In the genomic region with DNA sequence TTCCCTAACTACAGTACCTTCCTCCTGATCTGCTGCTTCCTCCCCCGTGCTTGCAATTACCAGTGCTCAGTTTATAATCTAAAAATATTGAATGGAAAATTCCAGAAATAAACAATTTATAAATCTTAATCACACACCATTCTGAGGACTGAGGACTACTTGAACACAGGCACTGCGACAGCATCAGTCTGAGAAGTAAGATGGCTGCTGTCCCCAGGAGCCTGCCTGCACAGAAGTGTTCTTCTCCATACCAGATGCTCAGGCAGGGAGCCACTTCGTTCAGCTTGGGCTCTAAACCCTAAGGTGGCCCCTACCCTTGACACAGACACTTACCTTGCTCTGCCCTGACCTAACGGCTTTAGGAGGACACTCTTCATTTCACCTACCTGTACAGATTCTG, we compare ENCODE assay signal across 27 mouse cellular contexts.
"Had no signal": no experiment of that assay in that cellular context is flagged by ENCODE, and none has a peak within 500 bp of the region (broad histone marks: within the 10 kb centered on the region; RNA-seq: fewer than 3 reads in every experiment).

No protein-coding gene starts in this region.

- H3K4me3 ChIP-seq: gastrocnemius, adult 2 months; heart, adult 2 months; heart, embryonic 10.5 days; heart, embryonic 12.5 days; hindbrain, embryonic 10.5 days; hindbrain, embryonic 12.5 days; hindbrain, embryonic 15.5 days; kidney, embryonic 15.5 days; layer of hippocampus, adult 2 months; left cerebral cortex, adult 2 months; limb, embryonic 10.5 days; limb, embryonic 12.5 days; liver, embryonic 13.5 days; liver, embryonic 15.5 days had no signal

- H3K36me3 ChIP-seq: heart, embryonic 10.5 days; heart, embryonic 12.5 days; hindbrain, embryonic 10.5 days; hindbrain, embryonic 12.5 days; hindbrain, embryonic 15.5 days; kidney, embryonic 15.5 days; limb, embryonic 10.5 days; limb, embryonic 12.5 days; liver, embryonic 13.5 days; liver, embryonic 15.5 days had no signal

- H3K4me1 ChIP-seq: heart, embryonic 10.5 days; hindbrain, embryonic 10.5 days; hindbrain, embryonic 12.5 days; hindbrain, embryonic 15.5 days; kidney, embryonic 15.5 days; limb, embryonic 10.5 days had no signal

- DNase-seq: gastrocnemius, adult 2 months; gastrocnemius, postnatal 10 days; gastrocnemius, postnatal 25 days; heart, adult 2 months; heart, postnatal 10 days; heart, postnatal 4 days; kidney, adult 11 months; kidney, adult 2 months; kidney, adult 9 months; kidney, postnatal 10 days; kidney, postnatal 25 days; kidney, postnatal 4 days; liver; liver, embryonic 13.5 days had no signal

- H3K9me3 ChIP-seq: heart, embryonic 10.5 days; hindbrain, embryonic 10.5 days; hindbrain, embryonic 12.5 days; hindbrain, embryonic 15.5 days; kidney, embryonic 15.5 days; limb, embryonic 10.5 days; liver, embryonic 13.5 days; liver, embryonic 15.5 days had no signal

- ATAC-seq: hindbrain, postnatal 0 days; intestine, embryonic 16.5 days had no signal

- H3K27ac ChIP-seq: gastrocnemius, adult 2 months; heart, adult 2 months; heart, embryonic 10.5 days; hindbrain, embryonic 10.5 days; hindbrain, embryonic 12.5 days; hindbrain, embryonic 15.5 days; hindbrain, postnatal 0 days; kidney, embryonic 15.5 days; layer of hippocampus, adult 2 months; left cerebral cortex, adult 2 months; limb, embryonic 10.5 days; limb, embryonic 12.5 days; liver, embryonic 13.5 days; liver, embryonic 15.5 days had no signal

- H3K9ac ChIP-seq: hindbrain, embryonic 12.5 days; hindbrain, embryonic 15.5 days; kidney, embryonic 15.5 days; limb, embryonic 12.5 days; liver, embryonic 13.5 days; liver, embryonic 15.5 days had no signal

- H3K27me3 ChIP-seq: heart, embryonic 12.5 days; hindbrain, embryonic 12.5 days; hindbrain, embryonic 15.5 days; kidney, embryonic 15.5 days; limb, embryonic 12.5 days; liver, embryonic 13.5 days; liver, embryonic 15.5 days had no signal
